Mouse (Mus musculus) gastrocnemius, adult 8-10 months (tissue): ENCODE measurements around the gene Tbca. TPM values are rescaled to one million over a fixed set of nuclear protein-coding genes. Genes with fewer than 3 reads are reported as not detected.
A peak's percentile ranks its signal among the peaks of the same experiment; 100 is the strongest.

Source experiments
- DNase-seq, 2 experiments: peaks; one replicate each; pipeline ENCODE4 v3.0.0; 2022; ENCODE audit warnings: low spot score in 2 of 2
- total RNA-seq, 4 experiments: library from RNA; stranded (reverse); gene quantifications; 2 replicates each; pipeline ENCODE4 v1.2.4; 2022

Tbca gene
- total RNA-seq, 4 experiments from 2014 or later = 58.1 to 66.0 (median 64.2) TPM

DNA sequence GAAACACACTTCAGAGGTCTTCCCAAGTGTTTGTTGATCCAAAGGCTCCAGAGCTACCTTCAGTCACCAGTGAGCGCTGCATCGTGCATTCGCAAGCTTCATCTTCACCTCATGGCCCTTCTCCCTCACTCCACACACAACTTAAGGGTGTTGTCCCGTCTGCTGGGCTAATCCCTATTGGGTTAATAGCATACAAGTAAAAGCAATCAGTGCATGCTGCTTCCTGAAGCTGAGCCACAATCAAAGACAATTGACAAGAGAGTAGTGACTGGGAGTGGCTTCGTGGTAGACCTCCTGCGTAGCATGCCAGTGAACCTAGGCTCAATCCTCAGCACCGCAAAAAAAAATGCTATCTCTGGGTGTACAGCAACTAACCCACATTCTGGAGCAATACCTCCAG lies 59.2 kb downstream of the Tbca start:
- no peak for DNase-seq

DNA sequence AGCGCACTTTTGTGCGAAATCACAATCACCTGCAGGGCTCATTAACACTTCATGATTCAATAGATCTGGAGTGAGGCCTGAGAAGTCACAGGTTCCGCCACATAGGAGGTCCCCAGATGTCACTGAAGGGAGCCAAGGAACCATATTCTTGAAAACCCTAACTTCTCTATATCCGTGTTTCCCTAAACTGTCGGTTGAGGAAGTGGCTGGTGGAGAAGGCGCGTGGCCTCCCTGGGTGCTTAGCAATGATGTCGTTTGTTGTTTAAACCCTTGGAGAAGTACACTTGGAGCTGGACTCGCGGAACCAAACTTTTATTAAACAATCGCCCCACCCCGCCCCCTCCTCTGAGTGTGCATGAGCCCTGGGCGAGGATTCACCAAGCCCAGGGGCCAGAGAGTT lies 60.6 kb downstream of the Tbca start:
- DNase-seq = no peak

DNA sequence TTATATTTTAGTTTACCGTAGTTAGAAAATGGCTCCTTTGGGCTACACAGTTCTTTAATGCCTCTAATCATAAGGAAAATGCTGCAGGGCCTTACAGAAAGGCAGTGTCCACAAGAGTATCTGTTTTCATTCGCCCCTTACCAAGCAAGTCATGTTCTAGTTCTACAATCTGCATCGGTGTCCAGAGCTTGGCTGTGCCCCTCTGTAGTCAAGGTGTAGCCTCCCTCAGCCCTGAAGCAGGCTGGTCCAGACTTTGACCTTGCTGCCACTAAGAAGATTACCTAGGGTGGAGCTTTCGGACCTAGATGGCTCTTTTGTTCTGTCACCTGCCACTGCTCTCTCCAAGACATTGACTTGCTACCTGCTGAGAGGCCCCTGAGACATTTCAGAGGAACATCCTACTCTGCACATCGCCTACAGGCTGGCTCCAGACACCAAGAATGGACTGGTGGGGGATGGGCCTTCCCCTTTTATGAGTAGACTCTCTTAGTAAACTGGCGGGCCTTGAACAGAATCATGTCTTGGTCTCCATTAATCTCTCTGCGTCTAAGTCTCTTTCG lies 69.4 kb downstream of the Tbca start:
- DNase-seq = no peak

DNA sequence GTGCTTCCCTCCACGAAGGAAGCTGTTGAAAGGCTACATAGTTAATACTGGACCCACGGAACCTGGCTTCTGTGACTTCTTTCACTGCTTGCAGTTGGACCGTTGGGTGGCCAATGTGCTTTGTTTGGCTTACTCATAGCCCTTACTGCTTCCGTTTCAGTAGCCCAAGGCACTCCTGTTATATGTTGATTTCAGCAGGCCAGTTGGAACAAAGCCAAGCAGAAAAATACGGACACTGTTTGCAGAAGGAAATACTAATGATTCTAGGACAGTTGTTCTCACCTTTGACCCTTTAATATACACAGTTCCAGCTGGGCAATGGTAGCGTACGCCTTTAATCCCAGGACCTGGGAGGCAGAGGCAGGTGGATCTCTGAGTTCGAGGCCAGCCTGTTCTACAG lies 70.5 kb downstream of the Tbca start:
- DNase-seq = no peak

DNA sequence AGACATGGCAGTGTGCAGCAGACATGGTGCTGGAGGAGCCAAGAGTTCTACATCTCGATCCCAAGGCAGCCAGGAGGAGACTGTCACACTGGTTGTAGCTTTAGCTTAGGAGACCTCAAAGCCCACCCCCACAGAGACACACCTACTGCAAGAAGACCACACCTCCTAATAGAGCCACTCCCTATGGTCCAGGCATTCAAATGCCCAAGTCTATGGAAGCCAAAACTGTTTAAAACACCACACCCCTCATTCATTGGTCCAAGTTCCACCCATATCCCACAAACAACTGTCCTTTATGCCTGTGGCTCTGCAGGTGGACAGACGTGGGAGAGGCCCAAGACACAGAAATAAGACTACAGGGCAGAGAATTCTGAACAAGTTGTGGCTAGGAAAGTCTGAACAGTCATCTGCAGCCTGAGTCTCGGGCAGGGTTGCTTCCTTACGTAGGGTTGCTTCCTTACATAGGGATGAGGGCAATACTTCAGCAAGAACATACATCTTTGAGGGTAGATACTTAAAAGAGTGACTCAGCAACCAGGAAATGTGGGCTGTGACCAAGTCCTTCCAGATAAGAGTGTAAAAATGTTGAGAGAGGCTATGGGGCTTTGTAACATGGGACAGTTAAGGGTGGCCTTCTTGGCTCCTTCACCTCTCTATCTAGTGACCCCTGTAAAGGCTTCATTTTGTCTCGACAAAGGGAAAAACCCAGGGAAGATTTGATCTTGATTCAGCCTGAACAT lies 74.0 kb downstream of the Tbca start:
- DNase-seq = no peak

DNA sequence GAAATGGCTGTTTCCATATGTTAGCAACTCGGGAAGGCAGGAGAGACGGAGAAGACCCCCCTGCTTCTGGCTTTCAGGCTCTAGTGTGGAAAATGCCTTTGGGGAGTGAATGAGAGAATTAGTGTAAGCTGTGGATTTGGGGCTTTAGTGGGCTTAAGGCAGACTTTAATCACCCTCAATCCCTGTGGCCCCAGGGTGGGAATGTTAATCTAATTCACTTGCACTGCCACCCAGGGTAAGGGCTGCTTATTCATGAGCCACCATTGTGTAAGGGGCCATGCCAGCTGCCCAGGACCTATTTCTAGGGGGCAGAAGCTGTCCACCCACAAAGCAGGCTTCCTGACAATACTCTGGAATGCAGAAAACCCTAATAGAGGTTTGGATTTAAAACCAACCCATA lies 78.2 kb downstream of the Tbca start:
- no peak for DNase-seq

DNA sequence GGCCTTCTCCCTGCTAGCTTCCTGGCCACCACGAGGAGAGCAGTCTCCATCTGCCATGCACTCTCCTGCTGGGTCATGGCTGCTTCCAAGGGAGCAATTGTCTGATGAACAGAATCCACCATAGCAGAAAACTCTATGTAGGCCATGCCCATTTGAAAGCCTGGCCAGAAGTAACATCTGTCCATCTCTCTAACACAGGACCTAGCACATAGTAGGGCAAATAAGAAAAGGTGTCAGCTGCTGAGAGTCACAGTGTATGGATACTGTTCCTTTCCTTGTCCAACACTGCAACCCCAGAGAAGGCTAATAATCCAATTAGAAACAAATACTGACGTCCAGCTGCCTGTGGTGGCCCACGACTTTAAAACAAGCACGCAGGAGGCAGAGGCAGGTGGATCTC lies 79.1 kb downstream of the Tbca start:
- no peak for DNase-seq

DNA sequence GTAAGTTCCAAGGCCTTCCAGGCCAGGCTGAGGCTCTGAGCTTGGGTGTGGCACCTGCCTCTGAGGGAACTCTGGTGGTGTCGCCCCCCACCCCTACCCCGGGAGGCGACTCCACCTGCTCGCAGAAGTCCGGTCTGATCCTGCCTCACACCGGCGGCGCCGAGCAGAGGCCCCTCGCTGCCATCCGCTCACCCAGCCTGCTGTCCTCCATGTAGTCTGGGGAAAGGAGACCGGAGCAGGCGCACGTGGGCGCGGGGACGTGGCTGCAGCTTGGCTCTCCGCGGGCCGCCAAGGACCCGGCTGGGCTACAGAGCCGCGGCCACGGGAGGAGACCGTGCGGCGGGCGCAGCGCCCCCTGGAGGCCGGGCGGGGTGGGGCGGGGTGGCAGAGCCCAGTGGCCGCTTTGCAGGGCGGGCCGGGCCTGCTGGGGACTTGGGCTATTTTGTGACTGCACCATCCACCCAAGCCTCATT lies 79.8 kb downstream of the Tbca start:
- DNase-seq = peak in 1 of 2 experiments; percentile 22

DNA sequence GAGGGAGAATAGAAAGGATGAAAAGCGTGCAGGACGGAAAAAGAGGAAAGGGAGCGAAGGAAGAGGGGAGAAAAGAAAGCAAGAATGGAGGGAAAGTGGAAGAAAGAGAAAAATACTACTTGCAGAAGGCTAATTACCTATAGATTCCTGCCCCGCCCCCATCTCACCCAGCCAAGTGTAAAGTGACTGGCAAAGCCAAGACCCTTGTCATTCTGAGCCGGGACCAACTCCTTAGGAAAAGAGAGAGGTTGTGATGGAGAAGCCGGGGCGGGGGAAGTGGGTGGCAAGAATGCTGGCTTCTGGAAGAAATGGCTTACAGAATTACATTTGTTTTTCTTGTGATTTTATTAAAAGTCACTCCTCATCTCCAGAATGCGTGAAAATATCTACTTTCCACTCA lies 80.8 kb downstream of the Tbca start:
- no peak for DNase-seq

DNA sequence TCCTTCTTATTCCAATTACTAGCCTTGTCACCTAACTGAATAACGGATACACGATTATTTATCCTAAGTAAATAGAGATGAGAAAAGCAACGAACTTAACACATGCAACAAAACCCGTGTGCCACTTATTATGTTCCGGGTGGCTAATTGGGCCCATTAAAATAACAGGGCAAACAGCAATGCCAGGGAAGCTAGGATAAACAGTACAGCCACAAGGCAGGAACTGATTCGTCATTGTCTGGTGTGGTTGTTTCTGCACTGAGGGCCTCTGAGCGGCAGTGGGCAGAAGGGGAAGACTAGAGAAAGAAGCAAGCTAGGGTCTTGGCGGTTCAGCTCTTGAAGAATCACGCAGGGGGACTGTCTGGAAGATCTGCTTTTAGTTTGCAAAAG lies 81.4 kb downstream of the Tbca start:
- DNase-seq = no peak

DNA sequence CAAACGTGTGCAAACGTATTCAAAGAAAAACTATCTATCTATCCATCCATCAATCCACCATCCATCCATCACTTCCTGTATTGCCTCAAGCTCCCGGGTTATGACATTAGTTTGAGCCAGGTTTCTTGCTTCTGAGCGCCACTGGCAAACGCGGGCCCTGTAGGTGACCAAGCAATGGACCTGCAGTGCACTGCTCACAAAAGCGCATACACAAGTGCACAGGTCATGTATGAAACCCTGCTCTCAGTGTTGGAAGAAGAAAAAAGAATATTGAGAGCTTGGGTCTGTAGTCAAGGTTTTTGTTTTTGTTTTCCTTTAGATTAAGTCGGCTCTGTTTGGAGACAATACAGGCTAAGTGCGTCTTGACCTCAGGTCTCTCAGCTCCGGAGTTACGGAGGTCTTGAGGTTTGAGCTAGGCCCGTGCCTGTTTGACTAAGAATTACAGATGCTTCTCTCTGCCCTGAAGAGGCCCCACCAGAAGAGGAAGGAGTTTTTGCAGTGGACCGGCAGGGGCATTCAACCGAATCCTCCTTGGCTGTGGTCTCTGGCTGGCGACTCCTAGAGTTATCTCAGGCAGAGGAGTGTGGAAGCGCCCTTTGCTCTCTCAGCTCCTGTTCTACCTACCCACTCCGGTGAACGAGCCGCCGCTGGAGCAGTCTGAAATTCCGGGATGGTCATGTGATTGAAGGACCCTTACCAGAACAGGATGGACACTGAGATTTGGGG lies 81.9 kb downstream of the Tbca start:
- DNase-seq = no peak

DNA sequence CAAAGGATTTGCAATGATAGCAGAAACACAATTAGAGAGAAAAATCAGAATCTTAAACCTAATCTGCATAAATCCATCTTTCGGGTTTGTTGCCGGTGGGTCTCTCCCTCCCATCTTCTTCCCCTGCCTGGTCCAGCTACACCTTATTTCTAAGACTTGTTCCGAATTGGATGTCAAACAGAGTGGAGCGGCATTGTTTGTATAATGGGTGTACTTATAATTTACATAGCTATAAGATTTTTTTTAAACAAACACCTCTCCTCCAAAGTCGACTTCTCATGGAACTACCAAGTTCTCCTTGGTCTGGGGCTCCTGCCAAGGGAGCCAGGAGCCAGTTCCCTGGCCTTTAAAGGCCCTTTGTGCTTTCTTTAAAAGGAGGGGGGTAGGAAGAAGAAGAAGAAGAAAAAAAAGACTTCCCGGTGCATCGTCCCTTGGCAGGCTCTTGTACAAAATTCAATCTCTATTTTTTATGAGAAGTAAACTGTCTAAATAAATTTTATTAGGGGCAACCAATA lies 83.2 kb downstream of the Tbca start:
- no peak for DNase-seq

DNA sequence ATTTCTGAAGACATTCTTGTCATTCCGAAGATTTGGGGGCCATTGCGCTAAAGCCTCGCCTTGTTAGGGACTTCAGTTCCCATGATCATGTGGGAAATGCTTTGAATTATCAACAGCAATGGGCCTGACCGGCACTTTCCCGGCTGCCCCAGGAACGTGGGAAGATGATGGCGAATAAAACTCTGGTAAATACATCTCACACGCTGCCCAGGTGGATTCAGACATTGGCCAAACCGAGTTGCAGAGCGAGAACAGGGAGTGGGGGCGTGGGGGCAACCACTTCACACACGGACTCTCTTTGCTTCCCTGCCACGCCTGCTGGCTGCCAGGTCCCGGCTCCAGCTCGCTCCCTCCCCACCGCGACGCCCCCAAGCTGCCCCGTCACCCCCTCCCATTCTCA lies 83.7 kb downstream of the Tbca start:
- DNase-seq = no peak

DNA sequence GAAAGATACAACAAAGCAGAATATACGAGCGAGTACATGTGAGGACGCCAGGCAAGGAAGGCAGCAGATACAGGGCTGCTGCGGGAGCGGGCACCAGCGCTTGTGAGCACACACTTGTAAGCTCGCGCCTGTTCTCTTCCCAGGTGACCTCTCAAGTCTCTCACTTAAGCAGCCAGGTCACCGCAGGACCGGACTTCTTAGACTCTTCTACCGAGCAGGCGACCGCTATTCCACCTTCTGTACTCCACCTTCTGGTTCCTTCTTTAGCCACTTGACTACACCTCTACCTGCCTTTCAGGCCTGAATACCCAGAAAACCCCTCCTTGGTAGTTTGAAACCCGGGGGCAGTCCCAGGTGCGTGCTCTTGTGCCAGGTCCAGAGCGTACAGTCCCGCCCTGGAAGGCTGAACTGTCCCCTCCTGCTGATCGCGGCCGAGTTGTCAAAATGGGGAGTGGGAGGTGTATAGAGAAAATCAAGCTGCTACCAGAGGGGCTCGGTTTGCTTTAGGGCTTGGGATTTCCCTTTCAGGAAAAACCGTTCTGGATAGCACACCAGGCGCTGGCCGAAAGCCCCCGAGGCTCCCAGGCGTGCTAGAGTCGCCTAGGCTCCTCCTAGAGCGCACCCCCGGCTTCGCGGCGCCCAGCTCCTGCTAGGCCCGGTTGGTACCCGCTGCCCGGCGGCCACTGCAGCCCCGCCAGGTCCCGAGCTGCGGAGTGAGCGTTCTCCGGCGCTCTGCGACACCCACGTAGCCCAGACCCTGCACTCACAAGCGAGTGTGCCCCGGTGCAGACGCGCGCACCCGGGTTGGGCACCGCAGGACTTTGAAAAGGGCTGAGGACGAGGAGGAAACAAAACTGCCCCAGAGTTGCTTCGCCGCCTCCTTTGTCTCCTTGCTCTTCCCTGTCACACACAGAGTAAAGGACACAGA lies 84.7 kb downstream of the Tbca start:
- no peak for DNase-seq

DNA sequence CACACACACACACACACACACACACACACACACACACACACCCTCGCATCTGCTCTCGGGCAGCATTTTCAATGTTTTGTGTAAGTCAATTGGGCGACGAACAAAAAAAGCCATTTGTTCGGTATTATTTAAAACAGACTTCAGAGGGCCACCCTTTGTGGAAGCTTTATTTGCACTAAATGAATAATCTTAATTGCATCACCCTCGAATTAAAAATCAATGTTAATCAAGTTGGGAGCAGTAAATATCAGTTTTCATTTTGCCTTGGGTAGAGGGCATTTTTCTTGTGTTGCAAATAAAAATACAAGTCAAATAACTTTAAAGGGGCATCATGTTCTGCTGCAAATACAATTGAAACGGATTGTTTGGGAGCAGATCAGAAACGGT lies 85.3 kb downstream of the Tbca start:
- DNase-seq = no peak

DNA sequence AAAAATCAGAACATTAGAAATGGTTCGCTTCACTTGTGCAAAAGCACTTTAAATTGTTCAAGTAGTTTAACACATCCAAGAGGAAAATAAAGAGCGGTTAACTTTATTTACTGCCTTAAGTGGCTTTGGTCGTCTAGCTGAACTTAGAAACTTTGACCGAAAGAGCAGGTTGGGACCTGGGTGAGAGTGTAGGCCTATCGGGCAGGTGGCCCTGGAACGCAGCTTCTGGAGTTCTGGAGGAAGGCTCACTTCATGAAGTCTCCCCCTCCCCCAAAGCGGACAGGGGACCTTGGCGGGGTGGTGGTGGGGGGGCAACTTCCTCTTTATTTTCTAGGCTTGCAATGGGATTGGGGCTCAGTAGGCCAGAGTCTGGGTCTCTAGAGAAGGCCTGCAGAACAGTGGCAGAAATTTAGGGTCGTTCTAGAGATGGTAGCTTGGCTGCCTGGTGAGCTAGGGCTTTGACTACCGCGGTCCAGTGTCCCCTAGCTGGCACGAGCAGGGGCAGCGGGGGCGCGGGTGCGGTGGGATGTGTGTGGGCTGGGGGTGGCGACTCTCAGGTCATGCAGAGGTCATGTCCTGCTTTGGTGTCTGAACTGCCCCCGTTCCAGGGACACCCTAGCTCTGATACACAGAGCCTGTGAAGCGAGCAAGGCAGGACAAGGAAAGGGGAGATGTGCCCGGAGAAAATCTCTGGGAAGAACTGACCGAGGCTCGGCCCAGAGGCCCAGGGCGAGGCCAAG lies 86.1 kb downstream of the Tbca start:
- no peak for DNase-seq

DNA sequence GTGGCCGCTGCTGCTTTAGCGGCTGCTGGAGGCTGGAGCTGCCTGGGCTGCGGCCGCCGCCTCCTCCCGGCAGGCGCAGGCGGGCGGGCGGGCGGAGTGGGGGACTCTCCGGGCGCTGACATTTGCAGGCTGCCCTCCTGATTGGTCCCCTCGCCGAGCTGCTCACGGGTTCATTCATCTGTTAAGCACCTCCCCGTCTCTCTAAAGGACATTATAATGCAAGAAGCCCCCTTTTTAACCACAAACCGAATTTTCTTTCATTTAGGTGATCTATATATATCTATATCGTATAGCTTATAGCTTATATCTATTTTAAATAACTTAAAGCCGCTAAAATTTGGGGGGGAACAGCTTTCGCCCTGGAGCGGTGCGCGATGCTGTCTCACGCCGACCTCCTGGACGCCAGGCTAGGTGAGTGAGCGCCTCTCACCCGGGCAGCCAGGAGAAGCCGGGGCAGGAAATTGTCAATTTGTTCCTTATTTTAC lies 86.7 kb downstream of the Tbca start, which contains the start of gene Otp:
Gene Otp, plus strand, starts transcription at position 207 of the 485 bp plus-strand sequence.
- no peak for DNase-seq

DNA sequence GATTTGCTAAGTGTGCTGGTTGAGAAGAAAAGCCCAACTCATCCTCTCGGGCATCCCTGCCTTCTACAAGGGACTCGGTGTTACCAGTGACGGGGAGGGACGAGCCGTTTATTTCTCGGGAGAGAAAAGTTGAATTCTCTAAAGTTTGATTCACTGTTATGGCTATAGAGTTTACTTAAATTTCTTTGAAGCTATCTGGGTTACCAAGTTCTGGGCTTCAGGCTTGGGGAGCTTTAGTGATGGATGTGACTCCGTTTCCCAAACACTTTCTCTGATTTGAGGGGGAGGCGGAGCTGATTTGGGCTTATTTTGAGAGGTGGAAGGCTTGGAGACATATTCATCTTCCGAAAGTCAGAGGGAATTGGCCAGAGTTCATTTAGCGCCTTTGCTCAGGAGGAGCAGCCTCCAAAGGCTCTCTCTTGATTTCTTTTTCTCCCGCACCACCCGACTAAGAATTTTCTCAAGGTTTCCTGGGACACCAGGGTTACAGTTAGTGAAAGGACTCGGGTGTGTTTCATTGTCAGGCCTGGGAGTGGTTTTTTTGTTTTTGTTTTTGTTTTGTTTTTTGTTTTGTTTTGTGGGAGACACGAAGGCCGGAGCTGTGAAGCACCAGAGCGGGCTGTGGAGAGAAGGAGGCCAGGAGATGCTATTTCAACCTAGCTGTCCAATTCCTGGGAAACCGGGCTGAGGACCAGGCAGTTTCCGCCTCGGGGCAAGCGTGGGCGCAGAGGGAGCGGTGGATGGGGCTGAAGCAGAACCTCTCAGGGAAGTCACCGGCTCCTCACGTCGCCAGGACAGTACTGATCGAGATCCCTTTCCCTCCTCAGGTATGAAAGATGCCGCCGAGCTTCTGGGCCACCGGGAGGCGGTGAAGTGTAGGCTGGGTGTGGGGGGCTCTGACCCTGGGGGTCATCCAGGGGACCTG lies 87.8 kb downstream of the Tbca start:
- no peak for DNase-seq

DNA sequence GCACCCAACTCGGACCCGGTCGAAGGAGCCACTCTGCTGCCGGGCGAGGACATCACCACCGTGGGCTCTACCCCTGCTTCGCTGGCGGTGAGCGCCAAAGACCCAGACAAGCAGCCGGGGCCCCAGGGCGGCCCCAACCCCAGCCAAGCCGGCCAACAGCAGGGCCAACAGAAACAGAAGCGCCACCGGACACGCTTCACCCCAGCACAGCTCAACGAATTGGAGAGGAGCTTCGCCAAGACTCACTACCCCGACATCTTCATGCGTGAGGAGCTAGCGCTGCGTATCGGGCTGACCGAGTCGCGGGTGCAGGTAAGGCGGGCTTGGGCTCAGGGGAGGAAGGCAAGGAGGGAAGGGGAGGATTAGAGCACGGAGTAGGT lies 88.5 kb downstream of the Tbca start:
- DNase-seq = no peak
